Mouse (Mus musculus) myocyte (in vitro differentiated cells): ENCODE measurements around the gene Hexim2.

Experiments
- CEBPB ChIP-seq: IDR thresholded peaks from 2 replicates; pipeline ENCODE4 v1.6.1; 2011; ENCODE audit warnings: mild to moderate bottlenecking, moderate library complexity; ENCODE audit not compliant: poor library complexity, insufficient read depth, severe bottlenecking
- E2F4 ChIP-seq: IDR thresholded peaks from one replicate; pipeline ENCODE4 v1.6.1; 2011; ENCODE audit warnings: mild to moderate bottlenecking, control low read depth, moderate library complexity; ENCODE audit not compliant: insufficient read depth
- MAX ChIP-seq: IDR thresholded peaks from one replicate; pipeline ENCODE4 v1.6.1; 2011; ENCODE audit warnings: low read depth, mild to moderate bottlenecking, control low read depth
- MYOD1 ChIP-seq, 3 experiments: IDR thresholded peaks; one replicate each; pipeline ENCODE4 v1.6.1; 2011; ENCODE audit warnings: control low read depth in 2 of 3, low read depth in 2 of 3, mild to moderate bottlenecking in 2 of 3, moderate library complexity in 1 of 3; ENCODE audit not compliant: insufficient read length in 2 of 3, control insufficient read depth in 1 of 3
- MYOG ChIP-seq, 3 experiments: IDR thresholded peaks; one replicate each; pipeline ENCODE4 v1.6.1; 2011; ENCODE audit warnings: control low read depth in 2 of 3, low read depth in 2 of 3, mild to moderate bottlenecking in 2 of 3; ENCODE audit not compliant: insufficient read length in 2 of 3, control insufficient read depth in 1 of 3, insufficient read depth in 1 of 3
- POLR2A ChIP-seq: IDR thresholded peaks from one replicate; pipeline ENCODE4 v1.6.1; 2011; ENCODE audit warnings: low read depth, mild to moderate bottlenecking, control low read depth, moderate library complexity; ENCODE audit not compliant: insufficient read length
- POLR2AphosphoS2 ChIP-seq: IDR thresholded peaks from one replicate; pipeline ENCODE4 v1.6.1; 2011; ENCODE audit warnings: low read depth, control low read depth; ENCODE audit not compliant: insufficient read length
- REST ChIP-seq: IDR thresholded peaks from one replicate; pipeline ENCODE4 v1.6.1; 2011; ENCODE audit warnings: mild to moderate bottlenecking, control low read depth, moderate library complexity; ENCODE audit not compliant: insufficient read depth, insufficient read length
- SRF ChIP-seq: IDR thresholded peaks from one replicate; pipeline ENCODE4 v1.6.1; 2011; ENCODE audit warnings: low read depth; ENCODE audit not compliant: control insufficient read depth, insufficient read length
- TCF12 ChIP-seq: IDR thresholded peaks from one replicate; pipeline ENCODE4 v1.6.1; 2011; ENCODE audit warnings: mild to moderate bottlenecking, control low read depth; ENCODE audit not compliant: poor library complexity, insufficient read depth, severe bottlenecking
- TCF3 ChIP-seq: IDR thresholded peaks from one replicate; pipeline ENCODE4 v1.6.1; 2011; ENCODE audit warnings: low read depth, control low read depth; ENCODE audit not compliant: insufficient read length
- USF1 ChIP-seq: IDR thresholded peaks from one replicate; pipeline ENCODE4 v1.6.1; 2011; ENCODE audit warnings: low read depth, mild to moderate bottlenecking, control low read depth, moderate library complexity

DNA sequence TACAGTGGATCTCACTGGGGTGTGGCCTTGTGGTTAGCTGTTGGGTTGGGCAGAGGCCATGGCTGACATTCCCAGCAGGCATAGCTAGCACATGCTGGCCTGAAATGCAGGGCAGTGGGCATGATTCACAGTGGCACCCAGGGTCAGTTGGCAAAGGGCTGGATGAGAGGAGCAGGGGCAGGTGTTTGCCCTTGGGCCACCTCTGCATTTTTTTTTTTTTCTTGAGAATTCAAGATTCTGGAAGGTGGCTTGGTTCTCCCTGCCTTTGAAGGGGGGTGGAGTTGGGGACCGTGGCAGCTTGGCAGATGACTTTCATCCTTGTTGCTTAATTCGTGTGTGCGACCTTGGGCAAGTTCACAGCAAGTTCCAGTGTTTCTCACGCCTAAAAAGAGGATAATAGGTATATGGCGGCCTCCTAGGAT is 42.2 kb downstream of the Hexim2 start:
- TF ChIP-seq POLR2A (peak; percentile 42), USF1 (no peak), CEBPB (peak; percentile 55; the same call in 1 of the 2 replicates), POLR2AphosphoS2 (peak; percentile 20), MAX (peak; percentile 73), TCF12 (peak; percentile 69), E2F4 (no peak), TCF3 (peak; percentile 83), MYOG (IDR thresholded peaks at IDR 0.05; ENCODE audit: control insufficient read depth in 1 of 3, insufficient read depth in 1 of 3, insufficient read length in 2 of 3, low read depth in 2 of 3) (peak in 2 of 3 experiments; percentile 94 to 99), MYOD1 (IDR thresholded peaks at IDR 0.05; ENCODE audit: control insufficient read depth in 1 of 3, insufficient read length in 2 of 3, low read depth in 2 of 3) (peak; percentile 58 to 98 (median 91)), SRF (no peak), REST (no peak)
